Mouse (Mus musculus): ENCODE data around the gene Elovl2.
A peak's percentile ranks its signal among the peaks of the same experiment; 100 is the strongest.

DNA sequence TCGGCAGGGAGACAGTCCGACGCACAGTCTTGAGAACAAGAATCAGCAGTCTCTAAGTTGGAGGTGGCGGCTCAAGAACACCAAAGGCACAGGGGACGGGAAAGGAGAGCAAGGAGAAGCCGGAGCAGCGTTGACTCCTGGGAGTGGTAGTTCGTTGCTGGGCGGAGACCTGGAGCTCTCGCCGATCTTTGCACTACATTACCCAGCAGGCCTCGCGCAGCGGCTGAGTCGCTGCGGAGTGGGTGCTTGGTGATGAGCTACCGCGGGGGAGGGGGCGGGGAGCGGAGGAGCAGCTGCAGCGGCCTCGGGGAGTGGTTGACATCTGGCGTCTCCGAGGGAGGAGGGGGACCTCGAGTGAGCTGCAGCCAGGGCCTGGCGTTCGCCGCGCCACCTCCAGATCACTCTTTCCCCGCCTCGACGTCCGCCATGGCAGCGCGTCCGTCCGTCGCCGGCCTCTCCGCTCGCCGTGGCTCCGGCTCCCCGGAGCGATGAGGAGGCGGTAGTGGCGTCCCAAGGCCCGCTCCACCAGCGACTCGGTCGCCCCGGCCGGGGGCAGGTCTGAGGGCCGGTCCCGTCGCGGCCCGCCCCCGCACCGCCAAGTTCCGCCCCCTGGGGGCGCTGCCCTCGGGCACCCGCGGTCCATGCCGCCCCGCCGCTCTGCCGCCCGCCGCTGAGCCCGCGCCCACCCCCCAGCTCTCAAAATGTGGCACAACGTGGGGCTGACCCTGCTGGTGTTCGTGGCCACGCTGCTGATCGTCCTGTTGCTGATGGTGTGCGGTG is 29.5 kb upstream of the Elovl2 start, which contains the start of gene Smim13:
- TF ChIP-seq CTCF (IDR thresholded peaks at IDR 0.05; ENCODE audit: extremely low read depth, insufficient read depth, low read length): no peak
- peak; percentile 89 for TF ChIP-seq POLR2A (IDR thresholded peaks at IDR 0.05; ENCODE audit: extremely low read depth, insufficient read depth, low read length)

All from cortical plate, adult 2 months (tissue).